Mouse (Mus musculus) midbrain, postnatal 0 days (tissue): ENCODE results near the gene Tex2. TPM values are rescaled to one million over a fixed set of nuclear protein-coding genes. Genes with fewer than 3 reads are reported as not detected.

ENCODE experiments used
- ATAC-seq: fragments of 200-750 bp; cut with Nextera tagmentation; 2 replicates; pipeline ENCODE4 v1.8.0; 2017; ENCODE audit warnings: moderate number of reproducible peaks, mild to moderate bottlenecking, moderate TSS enrichment, moderate library complexity; ENCODE audit not compliant: low FRiP score
- DNase-seq: peaks from one replicate; pipeline ENCODE4 v3.0.0-alpha.2; 2015; ENCODE audit warnings: low spot score
- H3K27ac ChIP-seq: fragments of 300-500 bp; sonication (generic); 2 replicates; pipeline ENCODE4 v1.5.1; 2014; ENCODE audit warnings: low read depth, mild to moderate bottlenecking, low read length, mixed read lengths
- H3K27me3 ChIP-seq: fragments of 300-500 bp; sonication (generic); 2 replicates; pipeline ENCODE4 v1.6.1; 2014; ENCODE audit warnings: low read length, control low read depth, mixed read lengths; ENCODE audit not compliant: insufficient read depth
- H3K36me3 ChIP-seq: fragments of 300-500 bp; sonication (generic); 2 replicates; pipeline ENCODE4 v1.6.1; 2014; ENCODE audit warnings: low read length, control low read depth, mixed read lengths; ENCODE audit not compliant: insufficient read depth
- H3K4me1 ChIP-seq: fragments of 300-500 bp; sonication (generic); 2 replicates; pipeline ENCODE4 v1.6.1; 2014; ENCODE audit warnings: mild to moderate bottlenecking, control low read depth, antibody characterized with exemption, low read length, mixed read lengths; ENCODE audit not compliant: insufficient read depth
- H3K4me2 ChIP-seq: fragments of 300-500 bp; sonication (generic); 2 replicates; pipeline ENCODE4 v1.6.1; 2014; ENCODE audit warnings: low read depth, mild to moderate bottlenecking, low read length, mixed read lengths; ENCODE audit not compliant: poor library complexity, severe bottlenecking
- H3K4me3 ChIP-seq: fragments of 300-500 bp; sonication (generic); 2 replicates; pipeline ENCODE4 v1.5.1; 2014; ENCODE audit warnings: low read depth, mild to moderate bottlenecking, low read length, moderate library complexity
- H3K9ac ChIP-seq: fragments of 300-500 bp; sonication (generic); replicated peaks from 2 replicates; pipeline ENCODE4 v1.6.1; 2014; ENCODE audit warnings: mild to moderate bottlenecking, low read length, moderate library complexity, mixed read lengths; ENCODE audit not compliant: poor library complexity, severe bottlenecking
- H3K9me3 ChIP-seq: fragments of 300-500 bp; sonication (generic); 2 replicates; pipeline ENCODE4 v1.6.1; 2016; ENCODE audit warnings: low read length, control low read depth
- CTCF ChIP-seq: IDR thresholded peaks from 2 replicates; pipeline ENCODE4 v1.5.1; 2016; ENCODE audit warnings: antibody characterized with exemption, mild to moderate bottlenecking
- WGBS: fragments of 180-500 bp; shearing (Covaris S2); extraction: QIAGEN DNeasy Blood & Tissue Kit; methylation state at CpG from one replicate; pipeline ENCODE4 v1.1.7; 2014; 5-methylcytosine and 5-hydroxymethylcytosine counted together
- polyA plus RNA-seq: library from polyadenylated mRNA; unstranded; fragments of >200 nt; fragmentation: Nextera tagmentation; extraction: Ambion mirVana; gene quantifications from 2 replicates; pipeline ENCODE4 v1.2.1, GENCODE M21; 2015
- total RNA-seq: library from RNA; depleted of rRNA; stranded (reverse); fragments of >200 nt; gene quantifications from 2 replicates; pipeline ENCODE4 v1.2.3, GENCODE M21; 2014

Gene Tex2
- total and polyA plus RNA-seq, 2 experiments from 2014 or later = 36.3 to 69.5 TPM

GRCm38 (mm10) chr11:106475309-106475708, 137.9 kb downstream of the Tex2 start:
- TF ChIP-seq CTCF = no peak
- DNase-seq = no peak
- Histone ChIP-seq H3K36me3 (no peaks in the 10 kb centered on the region), H3K9ac (no peak overlapping the region), H3K4me2 (no peak overlapping the region), H3K27ac (no peak overlapping the region), H3K4me3 (no peak overlapping the region), H3K9me3 (no peaks in the 10 kb centered on the region), H3K4me1 (no peaks in the 10 kb centered on the region), H3K27me3 (no peaks in the 10 kb centered on the region)
- ATAC-seq = no peak
- WGBS = 81% methylated on average over 1 of the region's 1 CpGs

DNA sequence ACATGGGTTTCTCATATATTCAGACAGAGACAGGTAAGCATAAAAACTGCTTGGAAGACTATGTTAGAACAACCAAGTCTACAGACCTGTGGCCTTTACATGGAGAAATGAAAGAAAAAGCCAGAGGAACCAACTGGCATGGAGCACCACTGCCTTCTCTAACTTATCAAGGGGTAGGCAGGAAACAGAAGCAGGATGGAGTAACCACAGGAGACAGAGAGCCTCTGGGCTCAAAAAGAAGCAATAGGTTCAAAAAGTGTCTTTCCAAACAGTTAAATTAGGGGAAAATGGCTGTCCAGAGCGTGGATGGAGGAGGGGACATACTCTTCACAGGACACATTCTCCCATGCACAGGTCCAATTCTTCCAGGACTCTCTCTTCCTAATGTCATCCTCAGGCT, 141.6 kb downstream of the Tex2 start:
- ATAC-seq (no peak), DNase-seq (no peak)
- Histone ChIP-seq H3K9ac (no peak overlapping the region), H3K4me2 (no peak overlapping the region), H3K27me3 (no peaks in the 10 kb centered on the region), H3K9me3 (no peaks in the 10 kb centered on the region), H3K4me3 (no peak overlapping the region), H3K36me3 (no peaks in the 10 kb centered on the region), H3K27ac (no peak overlapping the region), H3K4me1 (no peaks in the 10 kb centered on the region)
- TF ChIP-seq CTCF = no peak
- WGBS = 95% methylated on average over 1 of the region's 1 CpGs

DNA sequence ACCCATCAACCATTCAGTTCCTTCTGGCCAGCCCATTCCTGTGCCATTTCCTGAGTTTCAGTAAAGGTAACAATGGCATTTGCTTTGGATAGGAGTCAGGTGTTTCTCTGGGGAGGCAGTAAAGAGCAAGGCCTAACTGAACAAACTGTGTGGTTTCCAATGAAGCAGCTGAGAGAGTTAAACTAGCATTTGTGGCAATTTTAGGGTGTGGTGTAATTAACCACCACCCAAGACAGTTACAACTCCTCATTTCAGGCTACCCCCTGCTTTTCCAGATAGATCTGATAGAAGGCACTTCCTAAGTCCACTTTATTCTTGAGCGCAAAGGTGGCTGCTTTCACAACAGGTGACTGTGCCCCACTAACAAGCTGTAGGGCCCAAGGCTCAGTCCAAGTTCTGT, 144.7 kb downstream of the Tex2 start:
- WGBS = 95% methylated on average over 1 of the region's 1 CpGs
- no peak overlapping the region for H3K27ac ChIP-seq
- no peak for ATAC-seq
- no peak for TF ChIP-seq CTCF
- H3K9me3 ChIP-seq = no peaks in the 10 kb centered on the region
- H3K4me3 ChIP-seq = no peak overlapping the region
- DNase-seq = no peak
- no peaks in the 10 kb centered on the region for H3K4me1 ChIP-seq
- H3K36me3 ChIP-seq = no peaks in the 10 kb centered on the region
- H3K9ac ChIP-seq = no peak overlapping the region
- no peak overlapping the region for H3K4me2 ChIP-seq
- no peaks in the 10 kb centered on the region for H3K27me3 ChIP-seq

DNA sequence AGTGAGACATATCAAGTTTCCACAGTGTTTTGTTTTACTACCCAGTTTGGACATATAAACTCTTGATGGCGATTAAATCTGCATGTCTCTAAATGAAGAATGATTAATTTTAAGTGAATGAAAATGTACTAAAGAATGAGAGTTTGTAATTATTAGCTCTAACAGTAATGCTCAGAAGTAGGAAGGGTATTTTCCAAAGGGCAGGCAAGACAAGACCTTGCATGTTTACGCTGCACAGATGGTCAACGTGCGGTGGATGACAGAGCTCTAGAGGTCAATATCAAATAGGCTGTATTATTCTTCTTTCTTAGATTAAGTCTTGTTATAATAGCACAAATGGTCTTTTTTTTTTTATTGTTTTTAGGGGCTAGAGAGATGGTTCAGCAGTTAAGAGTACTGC, 147.3 kb downstream of the Tex2 start:
- ATAC-seq (no peak), DNase-seq (no peak)
- Histone ChIP-seq H3K4me2 (no peak overlapping the region), H3K4me3 (no peak overlapping the region), H3K27ac (no peak overlapping the region), H3K9ac (no peak overlapping the region), H3K4me1 (no peaks in the 10 kb centered on the region), H3K9me3 (no peaks in the 10 kb centered on the region), H3K36me3 (no peaks in the 10 kb centered on the region), H3K27me3 (no peaks in the 10 kb centered on the region)
- 93% methylated on average over 4 of the region's 4 CpGs for WGBS
- TF ChIP-seq CTCF = no peak

DNA sequence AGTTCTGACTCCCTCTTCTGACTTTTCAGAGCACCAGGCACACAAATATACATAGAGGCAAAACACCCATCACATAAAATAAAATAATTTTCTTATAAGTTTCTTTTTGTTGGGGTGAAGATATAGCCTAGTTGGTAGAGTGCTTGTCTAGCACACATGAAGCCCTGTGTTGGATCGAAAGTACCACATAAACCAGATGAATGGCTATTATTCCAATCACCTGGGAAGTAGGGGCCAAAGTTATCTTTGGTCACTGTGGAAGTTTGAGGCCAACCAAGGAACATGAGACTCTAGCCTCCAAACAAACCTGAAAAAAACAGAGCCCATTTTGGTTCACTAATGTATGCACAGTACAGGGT, 147.7 kb downstream of the Tex2 start:
- Histone ChIP-seq H3K9ac (no peak overlapping the region), H3K4me2 (no peak overlapping the region), H3K4me1 (no peaks in the 10 kb centered on the region), H3K27me3 (no peaks in the 10 kb centered on the region), H3K27ac (no peak overlapping the region), H3K4me3 (no peak overlapping the region), H3K9me3 (no peaks in the 10 kb centered on the region), H3K36me3 (no peaks in the 10 kb centered on the region)
- ATAC-seq (no peak), DNase-seq (no peak)
- WGBS = 90% methylated on average over 1 of the region's 1 CpGs
- no peak for TF ChIP-seq CTCF

DNA sequence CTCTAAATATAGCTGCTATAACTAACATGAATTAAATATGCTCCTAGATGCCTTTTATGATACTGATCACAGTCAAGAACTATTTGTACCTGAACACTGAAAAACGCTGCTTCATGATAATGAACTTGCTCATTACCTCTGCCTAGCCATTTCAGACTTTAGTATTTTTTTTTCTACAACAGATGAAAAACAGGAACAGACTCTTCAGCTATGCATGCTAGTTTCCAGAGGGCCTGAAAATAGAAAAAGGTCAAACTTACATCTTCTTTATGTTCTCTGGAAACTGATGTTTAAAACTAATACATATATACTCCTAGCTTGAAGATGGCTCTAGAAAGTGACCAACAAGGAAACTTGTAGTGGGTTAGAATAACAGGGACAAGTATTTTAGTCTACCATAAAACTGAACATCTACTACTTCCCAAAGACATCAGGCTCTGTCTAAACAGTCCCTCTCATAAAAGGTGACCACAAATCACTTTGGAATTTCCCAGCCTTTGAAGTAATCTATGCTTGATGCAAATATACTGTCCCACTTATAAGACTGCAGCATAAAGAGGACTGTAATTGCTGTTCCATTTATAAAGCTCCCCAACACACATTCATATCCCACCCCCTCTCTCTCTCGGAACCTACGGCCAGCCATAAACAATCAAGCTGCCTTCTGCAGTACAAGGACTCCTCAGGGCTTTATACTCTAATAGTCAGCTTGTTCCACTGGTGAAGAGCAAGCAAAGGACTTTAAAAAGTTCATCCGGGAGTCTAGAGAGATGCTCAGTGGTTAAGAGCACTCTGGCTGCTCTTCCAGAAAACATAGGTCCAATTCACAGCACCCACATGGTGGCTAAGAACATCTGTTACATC, 148.3 kb downstream of the Tex2 start:
- 83% methylated on average over 4 of the region's 4 CpGs for WGBS
- Histone ChIP-seq H3K4me3 (no peak overlapping the region), H3K4me2 (no peak overlapping the region), H3K36me3 (no peaks in the 10 kb centered on the region), H3K9ac (no peak overlapping the region), H3K9me3 (no peaks in the 10 kb centered on the region), H3K27me3 (no peaks in the 10 kb centered on the region), H3K27ac (no peak overlapping the region), H3K4me1 (no peaks in the 10 kb centered on the region)
- DNase-seq (no peak), ATAC-seq (no peak)
- TF ChIP-seq CTCF = no peak
